Mouse (Mus musculus) lung, embryonic 16.5 days (tissue): ENCODE data around the gene Gon7. TPM values are rescaled to one million over a fixed set of nuclear protein-coding genes. Genes with fewer than 3 reads are reported as not detected.

Experiments
- ATAC-seq: fragments of 200-750 bp; cut with Nextera tagmentation; 2 replicates; pipeline ENCODE4 v1.8.0; 2017; ENCODE audit warnings: low read depth, mild to moderate bottlenecking, moderate library complexity
- H3K27ac ChIP-seq: fragments of 300-500 bp; sonication (generic); 2 replicates; pipeline ENCODE4 v1.5.1; 2014; ENCODE audit warnings: mild to moderate bottlenecking, control low read depth, low read length
- H3K27me3 ChIP-seq: fragments of 300-500 bp; sonication (generic); 2 replicates; pipeline ENCODE4 v1.6.1; 2014; ENCODE audit warnings: low read depth, low read length, mixed read lengths; ENCODE audit not compliant: control insufficient read depth, insufficient read depth
- H3K36me3 ChIP-seq: fragments of 300-500 bp; sonication (generic); 2 replicates; pipeline ENCODE4 v1.6.1; 2014; ENCODE audit warnings: low read length; ENCODE audit not compliant: control insufficient read depth, insufficient read depth
- H3K4me1 ChIP-seq: fragments of 300-500 bp; sonication (generic); replicated peaks from 2 replicates; pipeline ENCODE4 v1.6.1; 2014; ENCODE audit warnings: low read length, mixed read lengths; ENCODE audit not compliant: control insufficient read depth, insufficient read depth
- H3K4me2 ChIP-seq: fragments of 300-500 bp; sonication (generic); 2 replicates; pipeline ENCODE4 v1.6.1; 2014; ENCODE audit warnings: low read depth, low read length, control low read depth
- H3K4me3 ChIP-seq: fragments of 300-500 bp; sonication (generic); 2 replicates; pipeline ENCODE4 v1.5.1; 2014; ENCODE audit warnings: mild to moderate bottlenecking, low read length, control low read depth
- H3K9ac ChIP-seq: fragments of 300-500 bp; sonication (generic); 2 replicates; pipeline ENCODE4 v1.6.1; 2014; ENCODE audit warnings: low read length, control low read depth
- H3K9me3 ChIP-seq: fragments of 300-500 bp; sonication (generic); 2 replicates; pipeline ENCODE4 v1.6.1; 2016; ENCODE audit warnings: low read length; ENCODE audit not compliant: control insufficient read depth
- WGBS: fragments of 180-500 bp; shearing (Covaris S2); extraction: QIAGEN DNeasy Blood & Tissue Kit; methylation state at CpG from one replicate; pipeline ENCODE4 v1.1.7; 2014; 5-methylcytosine and 5-hydroxymethylcytosine counted together
- polyA plus RNA-seq: library from polyadenylated mRNA; unstranded; fragments of >200 nt; fragmentation: Nextera tagmentation; extraction: Ambion mirVana; gene quantifications from 2 replicates; pipeline ENCODE4 v1.2.1, GENCODE M21; 2015

Gon7 gene
- polyA plus RNA-seq, 1 experiment from 2014 or later = 26.4 TPM

GRCm38 (mm10) chr12:102748256-102748655, 9.3 kb downstream of the Gon7 start:
- Histone ChIP-seq H3K4me2 (no peak overlapping the region), H3K27me3 (no peaks in the 10 kb centered on the region), H3K36me3 (peaks cover 3% of the 10 kb centered on the region; the same call in 1 of the 2 replicates), H3K4me1 (peaks cover 9% of the 10 kb centered on the region), H3K9ac (no peak overlapping the region), H3K9me3 (no peaks in the 10 kb centered on the region), H3K4me3 (no peak overlapping the region), H3K27ac (no peak overlapping the region)
- WGBS = 92% methylated on average over 3 of the region's 3 CpGs
- ATAC-seq = no peak

GRCm38 (mm10) chr12:102744839-102745238, 12.8 kb downstream of the Gon7 start:
- no peak overlapping the region for H3K27ac ChIP-seq
- H3K36me3 ChIP-seq = peaks cover 3% of the 10 kb centered on the region; the same call in 1 of the 2 replicates
- peak overlapping the region; percentile 88; the same call in 1 of the 2 replicates for H3K4me3 ChIP-seq
- WGBS = 56% methylated on average over 6 of the region's 6 CpGs
- H3K9ac ChIP-seq = no peak overlapping the region
- H3K27me3 ChIP-seq = no peaks in the 10 kb centered on the region
- H3K4me1 ChIP-seq = peaks cover 15% of the 10 kb centered on the region
- H3K9me3 ChIP-seq = no peaks in the 10 kb centered on the region
- peak overlapping the region; percentile 70 for H3K4me2 ChIP-seq
- ATAC-seq = no peak

- Histone ChIP-seq H3K36me3 (peaks cover 2% of the 10 kb centered on the region; the same call in 1 of the 2 replicates), H3K27ac (peak within 1 kb of the TSS; percentile 92), H3K9ac (peak within 1 kb of the TSS; percentile 86), H3K9me3 (no peaks in the 10 kb centered on the region), H3K4me3 (peak within 1 kb of the TSS; percentile 88), H3K4me1 (peaks cover 15% of the 10 kb centered on the region), H3K27me3 (no peaks in the 10 kb centered on the region), H3K4me2 (peak within 1 kb of the TSS; percentile 70)
- ATAC-seq = peak; percentile 98
- under 1% methylated on average over 63 of the region's 63 CpGs for WGBS
Measured at GRCm38 (mm10) chr12:102743589-102744574, 13.7 kb downstream of the Gon7 start, which contains the start of the genes Moap1 and Tmem251. Moap1 (minus strand) TSS chr12:102743661. Tmem251 (plus strand) TSS chr12:102743762.

- Histone ChIP-seq H3K4me2 (peak overlapping the region; percentile 70), H3K4me3 (peak overlapping the region; percentile 88), H3K27me3 (no peaks in the 10 kb centered on the region), H3K9ac (peak overlapping the region; percentile 86), H3K27ac (peak overlapping the region; percentile 92), H3K9me3 (no peaks in the 10 kb centered on the region), H3K4me1 (peaks cover 15% of the 10 kb centered on the region), H3K36me3 (no peaks in the 10 kb centered on the region)
- ATAC-seq = peak; percentile 32; the same call in 1 of the 2 replicates
- under 1% methylated on average over 33 of the region's 33 CpGs for WGBS
Measured at GRCm38 (mm10) chr12:102743036-102743588, 14.5 kb downstream of the Gon7 start.

GRCm38 (mm10) chr12:102742056-102742455, 15.5 kb downstream of the Gon7 start:
- Histone ChIP-seq H3K27me3 (no peaks in the 10 kb centered on the region), H3K27ac (no peak overlapping the region), H3K4me3 (no peak overlapping the region), H3K36me3 (no peaks in the 10 kb centered on the region), H3K4me1 (peaks cover 15% of the 10 kb centered on the region), H3K9ac (no peak overlapping the region), H3K4me2 (no peak overlapping the region), H3K9me3 (no peaks in the 10 kb centered on the region)
- no peak for ATAC-seq
- WGBS = 72% methylated on average over 7 of the region's 7 CpGs

- Histone ChIP-seq H3K4me2 (no peak overlapping the region), H3K36me3 (no peaks in the 10 kb centered on the region), H3K9me3 (no peaks in the 10 kb centered on the region), H3K4me3 (no peak overlapping the region), H3K27ac (no peak overlapping the region), H3K9ac (no peak overlapping the region), H3K4me1 (peaks cover 15% of the 10 kb centered on the region), H3K27me3 (no peaks in the 10 kb centered on the region)
- WGBS = 64% methylated on average over 3 of the region's 3 CpGs
- no peak for ATAC-seq
Measured at GRCm38 (mm10) chr12:102740285-102740684, 17.3 kb downstream of the Gon7 start.

GRCm38 (mm10) chr12:102739096-102739495, 18.5 kb downstream of the Gon7 start:
- Histone ChIP-seq H3K4me3 (no peak overlapping the region), H3K4me2 (no peak overlapping the region), H3K4me1 (peaks cover 7% of the 10 kb centered on the region), H3K27me3 (no peaks in the 10 kb centered on the region), H3K27ac (no peak overlapping the region), H3K36me3 (no peaks in the 10 kb centered on the region), H3K9ac (no peak overlapping the region), H3K9me3 (no peaks in the 10 kb centered on the region)
- ATAC-seq = no peak
- WGBS = 67% methylated on average over 5 of the region's 5 CpGs

GRCm38 (mm10) chr12:102733381-102733780, 24.2 kb downstream of the Gon7 start:
- H3K4me1 ChIP-seq = peaks cover 9% of the 10 kb centered on the region
- no peak overlapping the region for H3K4me2 ChIP-seq
- WGBS = 7% methylated on average over 4 of the region's 5 CpGs
- H3K9ac ChIP-seq = no peak overlapping the region
- H3K27me3 ChIP-seq = no peaks in the 10 kb centered on the region
- H3K36me3 ChIP-seq = no peaks in the 10 kb centered on the region
- ATAC-seq = no peak
- no peak overlapping the region for H3K27ac ChIP-seq
- no peaks in the 10 kb centered on the region for H3K9me3 ChIP-seq
- no peak overlapping the region for H3K4me3 ChIP-seq
